Mouse (Mus musculus): Measurements from ENCODE around the gene Cnot6. TPM values are rescaled to one million over a fixed set of nuclear protein-coding genes. Genes with fewer than 3 reads are reported as not detected.

Cnot6 gene
- polyA plus RNA-seq, 1 experiment, result 37.6 TPM

DNA sequence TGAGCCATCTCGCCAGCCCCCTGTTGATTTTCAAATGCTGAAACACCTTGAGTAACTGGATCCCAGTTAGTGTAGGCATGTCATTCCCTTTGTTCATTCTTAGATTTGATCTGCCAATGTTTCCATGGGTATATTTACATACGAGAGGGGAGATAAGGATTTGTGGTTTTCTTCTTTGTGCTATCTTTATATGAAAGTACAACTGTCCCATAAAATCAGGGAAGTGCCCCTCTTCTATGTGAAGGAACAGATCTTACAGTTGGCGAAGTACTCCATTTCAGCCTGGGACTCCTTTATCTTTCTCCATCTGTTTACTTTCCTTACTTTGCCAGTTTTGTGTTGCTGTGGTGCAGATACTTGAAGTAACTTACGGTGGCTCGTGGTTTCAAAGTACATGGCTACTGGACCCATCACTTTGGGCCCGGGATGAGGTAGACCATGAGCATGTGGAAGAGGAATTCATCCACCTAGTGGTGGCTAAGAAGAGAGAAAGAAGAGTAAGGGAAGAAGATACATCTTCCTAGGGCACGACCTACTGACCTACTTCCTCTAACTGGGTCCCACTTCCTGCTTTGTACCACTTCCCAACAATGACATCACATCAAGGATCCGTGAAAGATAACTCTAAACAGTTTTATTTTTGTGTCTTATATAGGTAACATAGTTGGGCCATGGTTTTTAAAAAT lies 7.1 kb upstream of the Cnot6 start:
- H3K4me1 ChIP-seq (ENCODE audit: control insufficient read depth, insufficient read depth, low read length), result peaks cover 12% of the 10 kb centered on the region
- TF ChIP-seq CTCF (IDR thresholded peaks at IDR 0.05; ENCODE audit: low read depth, low read length), result no peak
- TF ChIP-seq POLR2A (IDR thresholded peaks at IDR 0.05; ENCODE audit: borderline replicate concordance, low read depth, low read length), result no peak
- H3K27ac ChIP-seq (ENCODE audit: insufficient read depth, low read depth, low read length), result no peak overlapping the region
- no peak overlapping the region for H3K4me3 ChIP-seq (ENCODE audit: insufficient read depth, low read length)

DNA sequence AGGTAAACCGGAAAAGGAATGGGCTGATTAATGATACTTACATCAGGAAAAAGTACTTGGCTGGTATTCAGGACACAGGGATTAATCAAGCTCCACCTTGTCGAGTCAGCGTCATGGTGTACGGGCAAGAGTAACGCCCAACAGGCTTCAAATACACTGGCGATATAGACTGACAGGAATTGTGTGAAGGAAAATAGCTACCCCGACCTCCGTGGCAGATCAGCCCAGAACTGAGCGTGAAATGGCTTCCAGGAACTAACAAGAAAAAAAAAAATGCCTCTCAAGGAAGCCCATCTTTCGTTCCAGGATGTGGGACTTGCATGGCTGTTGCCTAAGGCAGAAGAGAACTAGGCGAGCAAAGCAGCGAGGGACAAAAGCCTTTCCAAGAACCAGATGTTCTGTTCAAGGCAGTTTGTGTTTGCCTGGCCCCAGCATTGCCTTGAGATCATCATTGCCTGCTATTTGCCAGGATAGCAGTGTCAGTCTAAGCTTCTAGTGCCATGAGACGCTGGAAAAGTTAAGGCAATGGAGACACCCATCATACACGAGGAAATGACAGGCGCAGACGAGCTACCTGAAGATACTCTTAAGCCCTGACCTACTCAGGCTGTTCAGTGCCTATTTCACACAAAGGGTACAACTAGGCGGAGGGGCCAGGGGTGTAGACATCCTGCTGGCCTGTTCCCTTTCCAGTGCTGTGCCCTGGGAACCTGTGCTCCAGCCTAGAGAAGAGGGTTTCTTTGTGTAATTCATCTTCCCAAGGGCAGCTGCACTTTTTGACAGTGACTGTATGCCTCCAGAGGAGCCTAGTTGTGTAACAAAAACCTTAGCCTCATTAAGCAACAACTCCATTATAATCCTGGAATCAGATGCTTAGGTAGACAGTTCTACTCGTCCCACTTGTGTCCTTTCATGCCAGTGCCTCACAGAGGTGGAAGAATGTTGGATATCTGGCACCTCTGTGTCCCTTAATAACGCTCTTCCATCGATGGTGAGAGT lies 1.1 kb upstream of the Cnot6 start:
- H3K27ac ChIP-seq (ENCODE audit: insufficient read depth, low read depth, low read length), result no peak overlapping the region
- H3K4me3 ChIP-seq (ENCODE audit: insufficient read depth, low read length), result no peak overlapping the region
- TF ChIP-seq POLR2A (IDR thresholded peaks at IDR 0.05; ENCODE audit: borderline replicate concordance, low read depth, low read length), result no peak
- TF ChIP-seq CTCF (IDR thresholded peaks at IDR 0.05; ENCODE audit: low read depth, low read length), result no peak

DNA sequence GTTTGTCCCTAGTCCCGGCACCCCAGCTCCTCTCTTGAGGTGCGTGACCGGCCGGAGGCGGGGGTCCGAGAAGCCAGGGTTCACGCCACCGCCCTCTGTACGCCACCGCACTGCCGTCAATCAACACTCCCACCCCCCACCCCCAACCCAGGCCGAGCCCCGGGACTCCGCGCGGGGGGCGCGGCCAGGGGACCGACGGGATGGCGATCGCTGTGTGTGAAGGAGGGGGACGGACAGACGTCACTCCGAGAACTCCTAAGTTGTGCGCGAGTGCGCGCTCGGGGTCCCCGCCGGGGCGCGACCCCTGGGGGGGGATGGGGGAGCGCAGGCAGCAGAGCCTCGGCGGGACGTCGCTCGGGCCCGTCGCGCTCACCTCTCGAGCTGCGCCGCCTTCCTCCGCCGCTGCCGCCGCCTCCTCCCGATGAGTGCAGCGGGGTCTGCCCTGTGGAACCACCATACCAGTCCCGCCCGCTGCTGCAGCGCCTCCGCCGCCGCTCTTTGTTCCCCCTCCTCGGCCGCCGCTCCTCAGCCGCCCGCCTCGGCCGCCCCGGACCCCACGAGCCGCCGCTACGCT lies 455 bp downstream of the Cnot6 start:
- peak overlapping the region; percentile 93 for H3K4me3 ChIP-seq (ENCODE audit: insufficient read depth, low read length)
- peaks cover 20% of the 10 kb centered on the region for H3K4me1 ChIP-seq (ENCODE audit: control insufficient read depth, insufficient read depth, low read length)
- peak overlapping the region; percentile 56 for H3K27ac ChIP-seq (ENCODE audit: insufficient read depth, low read depth, low read length)
- TF ChIP-seq POLR2A (IDR thresholded peaks at IDR 0.05; ENCODE audit: borderline replicate concordance, low read depth, low read length) (no peak), CTCF (IDR thresholded peaks at IDR 0.05; ENCODE audit: low read depth, low read length) (no peak)

More for the DNA sequence above, 1.1 kb upstream of the Cnot6 start:
- peaks cover 14% of the 10 kb centered on the region for H3K4me1 ChIP-seq (ENCODE audit: control insufficient read depth, insufficient read depth, low read length)

DNA sequence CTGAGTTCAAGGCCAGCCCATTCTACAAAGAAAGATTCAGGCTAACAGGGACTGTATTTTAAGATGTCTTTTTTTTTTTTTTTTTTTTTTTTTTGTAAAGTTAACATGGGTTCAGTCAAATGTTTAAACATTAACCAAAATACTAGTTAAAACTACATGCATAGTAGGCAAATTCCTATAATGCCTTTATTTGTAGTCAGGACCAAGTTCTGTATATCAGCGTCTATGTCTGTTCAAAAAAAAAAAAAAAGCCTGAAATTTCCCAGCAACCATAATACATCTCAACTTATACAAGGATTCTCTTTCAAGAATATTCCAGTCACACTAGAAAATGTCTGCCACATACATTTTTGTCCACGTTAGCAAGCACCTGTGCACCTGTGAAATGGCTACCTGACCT lies 1.9 kb downstream of the Cnot6 start:
- Histone ChIP-seq H3K27ac (ENCODE audit: insufficient read depth, low read depth, low read length) (no peak overlapping the region), H3K4me3 (ENCODE audit: insufficient read depth, low read length) (no peak overlapping the region), H3K4me1 (ENCODE audit: control insufficient read depth, insufficient read depth, low read length) (peaks cover 20% of the 10 kb centered on the region)
- no peak for TF ChIP-seq CTCF (IDR thresholded peaks at IDR 0.05; ENCODE audit: low read depth, low read length)
- TF ChIP-seq POLR2A (IDR thresholded peaks at IDR 0.05; ENCODE audit: borderline replicate concordance, low read depth, low read length), result no peak

DNA sequence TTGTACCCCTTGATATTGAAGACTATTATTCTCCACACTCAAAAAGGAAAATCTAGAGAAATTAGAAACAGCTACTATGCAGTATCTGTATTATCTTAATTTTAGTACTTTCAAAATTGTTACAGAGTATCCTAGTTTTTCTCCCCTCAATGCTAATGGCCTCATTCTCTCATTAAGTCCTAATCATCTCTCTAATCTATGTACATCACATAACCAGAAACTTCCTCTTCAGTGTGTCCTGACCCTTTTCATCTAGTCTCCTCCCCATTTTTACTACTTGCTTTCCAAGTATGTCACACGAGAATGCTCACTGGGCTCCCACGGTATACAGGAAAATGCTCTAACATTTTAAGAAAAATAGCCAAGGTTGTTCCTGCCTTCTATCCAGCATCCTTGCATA lies 4.7 kb downstream of the Cnot6 start:
- TF ChIP-seq POLR2A (IDR thresholded peaks at IDR 0.05; ENCODE audit: borderline replicate concordance, low read depth, low read length) (no peak), CTCF (IDR thresholded peaks at IDR 0.05; ENCODE audit: low read depth, low read length) (no peak)
- no peak overlapping the region for H3K27ac ChIP-seq (ENCODE audit: insufficient read depth, low read depth, low read length)
- peaks cover 20% of the 10 kb centered on the region for H3K4me1 ChIP-seq (ENCODE audit: control insufficient read depth, insufficient read depth, low read length)
- H3K4me3 ChIP-seq (ENCODE audit: insufficient read depth, low read length), result no peak overlapping the region

DNA sequence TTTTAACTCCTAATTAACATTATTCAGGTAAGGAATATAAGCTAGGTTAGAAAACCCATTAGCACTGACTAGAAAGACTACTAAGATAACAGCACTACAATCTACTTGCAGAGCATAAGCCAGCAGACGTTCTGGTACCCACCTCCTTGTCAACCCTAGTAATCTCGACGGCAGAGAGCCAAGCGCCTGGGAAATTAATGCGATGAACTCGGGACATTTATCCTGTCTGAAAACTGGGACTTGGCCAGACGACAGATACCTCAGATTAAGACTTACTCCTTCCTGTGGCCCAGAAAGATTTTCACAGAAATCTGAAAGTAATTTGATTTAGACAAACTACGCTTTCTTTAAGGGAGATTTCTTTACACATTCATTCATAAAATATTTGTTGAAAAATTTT lies 7.7 kb downstream of the Cnot6 start:
- Histone ChIP-seq H3K27ac (ENCODE audit: insufficient read depth, low read depth, low read length) (no peak overlapping the region), H3K4me3 (ENCODE audit: insufficient read depth, low read length) (no peak overlapping the region), H3K4me1 (ENCODE audit: control insufficient read depth, insufficient read depth, low read length) (peaks cover 17% of the 10 kb centered on the region)
- TF ChIP-seq POLR2A (IDR thresholded peaks at IDR 0.05; ENCODE audit: borderline replicate concordance, low read depth, low read length), result no peak
- TF ChIP-seq CTCF (IDR thresholded peaks at IDR 0.05; ENCODE audit: low read depth, low read length), result no peak

DNA sequence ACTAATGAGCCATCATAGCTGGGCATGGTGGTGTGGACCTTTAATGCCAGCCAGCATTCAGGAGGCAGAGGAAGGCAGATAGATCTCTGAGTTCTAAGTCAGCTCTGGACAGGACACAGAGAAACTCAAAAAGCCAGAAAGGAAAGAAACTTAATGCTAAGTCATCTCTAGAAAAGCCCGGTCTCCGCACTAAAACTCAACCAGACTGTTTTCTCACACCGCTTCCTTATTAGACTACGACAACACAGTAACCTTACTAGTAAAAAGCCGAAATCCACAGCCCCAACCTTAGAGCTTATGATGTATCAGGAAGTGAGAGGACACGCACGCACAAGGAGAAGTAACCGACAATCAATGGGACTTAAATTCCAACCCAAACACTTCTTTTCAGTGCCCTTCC lies 10.5 kb downstream of the Cnot6 start:
- H3K27ac ChIP-seq (ENCODE audit: insufficient read depth, low read depth, low read length), result no peak overlapping the region
- no peak for TF ChIP-seq CTCF (IDR thresholded peaks at IDR 0.05; ENCODE audit: low read depth, low read length)
- no peak for TF ChIP-seq POLR2A (IDR thresholded peaks at IDR 0.05; ENCODE audit: borderline replicate concordance, low read depth, low read length)
- no peak overlapping the region for H3K4me3 ChIP-seq (ENCODE audit: insufficient read depth, low read length)
- H3K4me1 ChIP-seq (ENCODE audit: control insufficient read depth, insufficient read depth, low read length), result peaks cover 4% of the 10 kb centered on the region

DNA sequence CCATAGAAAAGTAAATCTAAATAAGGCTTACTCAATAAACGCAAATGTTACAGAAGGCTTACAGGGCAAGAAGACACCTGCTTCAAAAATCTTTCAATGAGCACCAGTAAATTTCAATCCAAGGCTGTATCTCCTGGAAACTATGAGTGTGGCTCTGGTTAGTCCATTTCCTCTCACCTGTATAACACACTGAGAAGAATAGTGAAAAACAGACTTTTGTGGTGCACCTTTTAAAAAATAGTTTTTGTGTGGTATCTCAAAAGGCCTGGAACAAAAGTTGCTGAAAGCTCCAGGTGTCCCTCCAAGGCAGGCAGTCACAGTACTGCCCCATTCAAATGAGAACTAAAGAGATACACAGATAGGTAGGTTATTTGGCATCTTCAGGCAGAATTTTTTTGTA lies 13.4 kb downstream of the Cnot6 start:
- peaks cover 13% of the 10 kb centered on the region for H3K4me1 ChIP-seq (ENCODE audit: control insufficient read depth, insufficient read depth, low read length)

DNA sequence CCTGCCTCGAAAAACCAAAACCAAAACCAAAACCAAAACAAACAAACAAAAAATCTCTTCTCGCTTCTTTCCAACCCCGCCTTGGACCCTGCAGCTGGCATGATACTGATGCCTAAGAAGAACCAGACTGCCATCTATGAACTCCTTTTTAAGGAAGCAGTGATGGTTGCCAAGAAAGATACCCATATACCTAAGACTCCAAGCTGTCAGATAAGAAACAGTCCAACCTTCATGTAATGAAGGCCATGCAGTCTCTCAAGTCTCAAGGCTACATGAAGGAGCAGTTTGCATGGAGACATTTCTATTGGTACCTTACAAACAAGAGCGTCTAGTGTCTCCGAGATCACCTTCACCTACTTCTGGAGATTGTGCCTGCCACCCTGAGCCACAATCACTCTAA lies 14.7 kb downstream of the Cnot6 start:
- peaks cover 9% of the 10 kb centered on the region for H3K4me1 ChIP-seq (ENCODE audit: control insufficient read depth, insufficient read depth, low read length)
- no peak overlapping the region for H3K4me3 ChIP-seq (ENCODE audit: insufficient read depth, low read length)
- TF ChIP-seq CTCF (IDR thresholded peaks at IDR 0.05; ENCODE audit: low read depth, low read length) (no peak), POLR2A (IDR thresholded peaks at IDR 0.05; ENCODE audit: borderline replicate concordance, low read depth, low read length) (no peak)
- H3K27ac ChIP-seq (ENCODE audit: insufficient read depth, low read depth, low read length), result no peak overlapping the region

More for the DNA sequence above, 13.4 kb downstream of the Cnot6 start:
- Histone ChIP-seq H3K4me3 (ENCODE audit: insufficient read depth, low read length) (no peak overlapping the region), H3K27ac (ENCODE audit: insufficient read depth, low read depth, low read length) (no peak overlapping the region)
- no peak for TF ChIP-seq CTCF (IDR thresholded peaks at IDR 0.05; ENCODE audit: low read depth, low read length)
